Mouse (Mus musculus) gastrocnemius, adult 2 months (tissue): Measurements from ENCODE around the gene Hmox1. TPM values are rescaled to one million over a fixed set of nuclear protein-coding genes. Genes with fewer than 3 reads are reported as not detected.

Experiments
- DNase-seq: peaks from one replicate; pipeline ENCODE4 v3.0.0; 2022
- H3K27ac ChIP-seq: fragments of 200-600 bp; 2 replicates; pipeline ENCODE4 v1.8.1; 2022; ENCODE audit warnings: mild to moderate bottlenecking
- H3K4me3 ChIP-seq: fragments of 200-600 bp; 2 replicates; pipeline ENCODE4 v1.8.1; 2022; ENCODE audit warnings: mild to moderate bottlenecking, moderate library complexity
- CTCF ChIP-seq: fragments of 200-600 bp; IDR thresholded peaks from 2 replicates; pipeline ENCODE4 v1.8.1; 2022; ENCODE audit warnings: antibody characterized with exemption, mild to moderate bottlenecking, moderate library complexity
- intact Hi-C: fragments of 180-260 bp; cut with DNase I; formaldehyde crosslinking; loops from one replicate; pipeline ENCODE4 v1.15.1; 2025
- long read RNA-seq, 2 experiments: library from polyadenylated mRNA; stranded (forward); transcript quantifications; one replicate each; pipeline ENCODE4 v2.0.0; 2021
- total RNA-seq, 2 experiments: library from RNA; stranded (reverse); gene quantifications; 2 replicates each; pipeline ENCODE4 v1.2.3; 2021

The Hmox1 gene
- 1 to 10 TPM; 5.8 to 7.4 TPM for total RNA-seq
- long read RNA-seq, experiment 1 = 0 reads
- long read RNA-seq, experiment 2 = 0 reads

DNA sequence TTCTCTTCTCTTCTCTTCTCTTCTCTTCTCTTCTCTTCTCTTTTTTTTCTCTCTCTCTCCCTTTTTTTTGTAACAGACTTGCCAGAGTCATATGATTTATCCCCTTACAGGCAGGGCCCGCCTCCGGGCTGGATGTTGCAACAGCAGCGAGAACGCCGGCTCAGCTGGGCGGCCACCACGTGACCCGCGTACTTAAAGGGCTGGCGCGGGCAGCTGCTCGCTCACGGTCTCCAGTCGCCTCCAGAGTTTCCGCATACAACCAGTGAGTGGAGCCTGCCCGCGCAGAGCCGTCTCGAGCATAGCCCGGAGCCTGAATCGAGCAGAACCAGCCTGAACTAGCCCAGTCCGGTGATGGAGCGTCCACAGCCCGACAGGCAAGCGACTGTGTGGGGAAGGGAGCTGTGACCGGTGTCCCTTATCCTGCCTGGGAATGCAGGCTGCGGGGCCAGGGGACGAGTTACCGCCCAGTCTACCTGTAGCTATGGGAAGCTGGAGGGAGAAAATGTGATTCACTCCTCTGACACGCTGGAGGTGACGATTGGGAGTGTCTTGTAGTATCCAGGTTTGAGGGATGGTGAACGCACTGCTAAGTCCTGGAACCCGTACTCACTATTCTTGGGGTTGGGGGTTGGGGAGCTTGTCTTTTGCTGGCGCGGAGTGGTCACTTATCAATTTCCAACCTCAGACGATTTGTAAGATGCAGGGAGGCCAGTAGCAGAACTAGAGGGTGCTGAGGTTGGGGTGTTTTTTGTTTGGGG, at the start of gene Hmox1:
TSS of gene Hmox1 (plus strand) at position 223 of the 758 bp plus-strand sequence.
- peak; percentile 97 for DNase-seq
- Histone ChIP-seq H3K4me3 (peak within 1 kb of the TSS; percentile 92), H3K27ac (peak within 1 kb of the TSS; percentile 92)
- TF ChIP-seq CTCF = peak; percentile 15; the same call in 1 of the 2 replicates
- intact Hi-C loops = loop anchor here (5.0 kb wide), 1 partner anchor 56 kb away; no protein-coding TSS in a partner anchor

DNA sequence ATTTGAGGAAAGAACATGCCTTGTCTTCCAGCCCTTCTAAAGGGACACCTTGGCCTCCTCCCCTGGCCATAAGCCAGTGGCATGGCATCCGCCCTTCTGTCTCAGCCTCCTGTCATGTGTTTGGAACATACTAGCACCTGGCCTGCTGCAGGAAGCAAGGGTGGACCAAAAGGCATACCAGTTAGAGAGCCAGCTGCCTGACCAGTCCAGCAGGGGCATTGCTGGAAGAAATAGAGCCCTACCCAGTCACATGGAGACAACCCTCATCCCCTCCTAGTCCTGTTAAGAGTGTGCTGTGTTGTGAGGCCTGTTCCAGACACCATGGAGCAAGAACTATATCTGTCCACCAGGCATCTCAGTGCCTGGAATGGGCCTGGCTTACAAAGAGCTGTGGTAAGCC, 47.1 kb upstream of the Hmox1 start:
- Histone ChIP-seq H3K4me3 (no peak overlapping the region), H3K27ac (peak overlapping the region; percentile 69)
- no peak for TF ChIP-seq CTCF
- peak; percentile 66 for DNase-seq
- intact Hi-C loops = no loop called here

DNA sequence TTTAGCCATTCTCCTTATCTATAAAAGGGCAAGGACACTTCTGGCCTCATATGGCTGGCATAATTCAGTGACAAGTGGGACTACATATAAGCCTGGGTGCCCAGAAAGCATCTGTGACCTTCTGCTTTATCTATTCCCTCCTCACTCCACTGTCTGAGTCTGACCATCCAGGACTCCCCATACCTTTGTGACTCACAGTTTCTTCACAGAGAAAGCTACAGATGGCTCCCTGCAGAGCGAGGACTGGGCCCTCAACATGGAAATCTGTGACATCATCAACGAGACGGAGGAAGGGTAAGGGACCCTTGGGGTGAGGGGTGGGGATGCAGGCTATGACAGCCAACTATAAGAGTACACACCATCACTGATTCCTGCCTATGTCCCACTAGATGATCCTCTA, 45.6 kb upstream of the Hmox1 start:
- no peak for TF ChIP-seq CTCF
- intact Hi-C loops = no loop called here
- H3K4me3 ChIP-seq = no peak overlapping the region
- DNase-seq = no peak
- H3K27ac ChIP-seq = no peak overlapping the region

DNA sequence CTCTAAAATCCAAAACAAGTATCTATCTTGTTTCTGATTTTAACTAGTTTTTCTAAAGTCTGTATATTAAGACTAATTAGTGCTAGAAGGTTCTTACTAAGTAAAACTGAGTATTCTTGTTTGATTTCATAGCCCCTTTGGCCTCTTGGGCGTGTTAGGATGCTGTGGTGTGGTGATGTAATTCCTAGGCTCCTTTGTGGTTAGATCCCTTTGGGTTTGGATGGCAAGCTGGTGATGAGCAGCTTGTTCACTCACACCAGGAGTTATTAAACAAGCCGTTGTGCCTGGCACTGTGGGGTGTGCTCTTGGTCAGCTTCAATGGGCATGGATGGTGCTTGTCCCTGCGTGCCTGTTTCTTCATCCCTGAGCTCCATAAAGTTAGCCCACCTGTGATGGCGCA, 40.1 kb upstream of the Hmox1 start:
- no peak for TF ChIP-seq CTCF

DNA sequence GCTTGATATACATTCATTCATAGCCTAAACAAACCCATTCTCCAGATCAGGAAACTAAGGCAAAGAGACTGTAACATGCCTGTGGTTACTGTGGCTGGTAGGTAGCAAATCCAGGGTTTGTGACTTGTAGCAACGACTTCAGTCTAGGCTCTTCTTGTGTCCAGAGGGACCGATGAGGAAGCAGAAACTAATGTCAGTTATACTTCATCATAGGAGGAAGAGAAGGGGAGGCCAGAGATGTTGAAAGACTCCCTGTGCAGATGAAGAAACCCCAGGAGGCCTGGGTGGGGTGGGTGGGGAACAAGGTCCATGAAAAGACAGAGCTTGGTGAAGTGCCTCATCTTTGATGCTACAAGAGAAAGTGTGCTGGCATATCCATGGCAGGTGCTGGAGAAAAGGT, 37.7 kb upstream of the Hmox1 start:
- no peak overlapping the region for H3K27ac ChIP-seq
- H3K4me3 ChIP-seq = no peak overlapping the region
- intact Hi-C loops = no loop called here
- no peak for TF ChIP-seq CTCF
- no peak for DNase-seq

More for the DNA sequence above, 40.1 kb upstream of the Hmox1 start:
- no peak overlapping the region for H3K4me3 ChIP-seq
- intact Hi-C loops = no loop called here
- DNase-seq = no peak
- no peak overlapping the region for H3K27ac ChIP-seq

DNA sequence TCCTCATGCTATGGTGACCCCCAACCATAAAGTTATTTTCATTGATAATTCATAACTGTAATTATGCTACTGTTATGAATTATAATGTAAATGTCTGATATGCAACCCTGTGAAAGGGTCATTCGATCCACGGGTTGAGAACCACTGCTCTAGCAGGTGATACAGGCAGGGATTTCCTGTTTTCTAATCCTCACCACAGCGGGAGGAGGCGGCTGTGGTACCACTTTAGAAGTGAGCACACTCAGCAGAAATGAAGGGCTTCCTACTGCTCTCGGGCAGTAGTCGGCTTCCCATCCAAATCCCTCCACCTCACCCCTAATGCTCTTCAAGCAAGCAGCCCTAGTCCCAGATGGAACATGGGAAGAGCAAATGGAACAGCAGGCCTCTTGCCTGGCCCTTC, 33.4 kb upstream of the Hmox1 start:
- TF ChIP-seq CTCF = no peak
- intact Hi-C loops = no loop called here
- Histone ChIP-seq H3K27ac (peak overlapping the region; percentile 20; the same call in 1 of the 2 replicates), H3K4me3 (no peak overlapping the region)
- DNase-seq = peak; percentile 8

DNA sequence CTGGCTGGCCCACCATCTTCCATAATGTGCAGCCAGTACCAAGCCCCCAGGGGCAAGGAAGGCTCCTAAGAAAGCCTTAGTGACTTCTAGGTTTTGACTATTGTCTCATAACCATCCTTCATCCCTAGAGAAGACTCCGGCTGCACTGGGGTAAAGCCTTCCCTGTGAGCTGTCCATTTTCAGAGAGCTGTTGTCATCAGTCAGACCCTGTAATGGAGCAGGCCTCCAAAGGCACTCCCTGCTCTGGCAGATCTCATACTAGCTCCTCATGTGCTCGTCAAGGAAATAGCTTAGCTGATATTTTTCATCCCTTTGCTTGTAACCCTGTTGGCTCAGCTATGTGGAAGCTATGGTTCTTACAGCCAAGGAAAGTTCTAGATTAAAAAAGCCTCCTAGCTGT, 32.6 kb upstream of the Hmox1 start:
- intact Hi-C loops = no loop called here
- TF ChIP-seq CTCF = no peak
- Histone ChIP-seq H3K27ac (peak overlapping the region; percentile 48), H3K4me3 (no peak overlapping the region)
- no peak for DNase-seq

DNA sequence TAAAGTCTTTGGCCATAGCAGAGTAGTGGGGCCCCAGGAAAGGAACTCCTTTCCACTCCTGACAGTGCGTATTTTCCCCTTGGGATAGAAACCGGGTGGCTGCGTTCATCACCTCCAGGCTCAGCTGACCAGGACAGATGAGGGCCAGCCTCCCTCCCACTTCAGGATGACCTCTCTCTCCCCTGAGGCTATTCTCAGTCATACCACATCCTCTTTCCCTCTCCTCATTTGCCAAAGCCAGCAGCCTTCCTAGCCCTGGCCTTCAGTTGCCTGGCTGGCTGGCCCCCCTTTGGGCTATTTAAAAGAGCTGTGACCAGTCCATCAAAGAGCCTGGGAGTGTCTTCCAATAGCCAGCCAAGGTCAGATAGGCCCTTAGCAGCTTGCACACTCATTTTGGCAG, 30.1 kb upstream of the Hmox1 start:
- peak; percentile 68 for DNase-seq
- intact Hi-C loops = no loop called here
- no peak for TF ChIP-seq CTCF
- peak overlapping the region; percentile 76 for H3K27ac ChIP-seq
- H3K4me3 ChIP-seq = no peak overlapping the region

DNA sequence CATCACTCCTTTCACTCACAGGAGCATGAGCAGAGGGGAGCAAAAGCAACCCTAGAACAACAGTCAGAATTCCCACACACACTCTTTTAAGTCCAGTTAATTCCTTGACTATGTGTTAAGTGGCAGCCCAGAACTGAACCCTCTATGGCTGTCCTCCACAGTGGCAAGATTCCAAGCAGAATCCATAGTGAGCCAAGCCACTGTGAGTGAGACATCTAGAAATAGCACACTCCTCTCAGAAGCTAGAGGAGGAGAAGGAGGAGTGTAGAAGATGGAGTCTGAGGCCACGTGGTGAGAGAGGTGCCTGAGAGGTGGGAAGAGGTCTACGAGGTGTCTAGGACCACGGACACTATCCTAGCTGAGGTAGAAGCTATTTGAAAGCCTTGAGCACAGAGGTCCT, 28.6 kb upstream of the Hmox1 start:
- peak; percentile 53 for DNase-seq
- intact Hi-C loops = no loop called here
- TF ChIP-seq CTCF = no peak
- Histone ChIP-seq H3K4me3 (no peak overlapping the region), H3K27ac (peak overlapping the region; percentile 41)

DNA sequence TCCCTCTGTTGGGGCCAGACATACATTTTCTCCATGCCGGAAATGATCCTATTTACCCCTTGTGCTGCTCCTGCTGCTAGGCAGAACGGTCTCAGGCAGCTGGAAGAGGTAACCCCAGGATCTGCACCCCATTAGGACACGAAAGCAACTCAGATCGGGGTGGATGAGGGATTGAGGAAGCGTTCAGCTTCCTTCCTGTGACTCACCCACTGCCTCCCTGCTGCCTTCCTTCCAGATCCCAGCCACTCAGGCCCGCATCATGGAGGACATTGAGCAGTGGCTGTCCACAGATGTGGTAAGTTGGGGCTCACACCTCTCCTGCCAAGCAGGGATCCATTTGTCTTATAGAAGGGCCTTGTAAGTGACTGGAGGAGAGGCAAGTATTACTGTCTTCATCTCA, 26.1 kb upstream of the Hmox1 start:
- Histone ChIP-seq H3K4me3 (no peak overlapping the region), H3K27ac (no peak overlapping the region)
- intact Hi-C loops = no loop called here
- TF ChIP-seq CTCF = no peak
- no peak for DNase-seq

DNA sequence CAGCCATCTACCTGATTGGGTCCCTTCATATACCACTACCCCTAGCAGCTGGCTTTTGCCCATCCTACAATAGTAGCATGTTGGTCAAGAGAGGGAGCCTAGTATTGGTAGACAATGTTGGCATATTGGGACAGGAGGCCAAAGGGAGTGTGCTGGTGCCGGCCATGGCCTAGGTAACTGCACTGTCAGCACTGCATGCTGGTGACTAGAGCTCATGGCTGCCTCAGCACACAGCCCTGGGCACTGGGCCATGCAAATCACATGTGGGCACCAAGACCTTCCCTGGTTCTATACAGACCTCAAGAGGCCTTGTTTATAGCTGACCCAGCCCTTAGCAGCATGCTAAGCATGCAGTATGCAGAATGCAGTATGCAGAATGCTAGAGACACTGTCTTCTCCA, 23.1 kb upstream of the Hmox1 start:
- peak; percentile 49 for DNase-seq
- H3K4me3 ChIP-seq = no peak overlapping the region
- H3K27ac ChIP-seq = no peak overlapping the region
- TF ChIP-seq CTCF = no peak
- intact Hi-C loops = loop anchor here (5.0 kb wide), 2 partner anchors 147 to 202 kb away; no protein-coding TSS in a partner anchor

DNA sequence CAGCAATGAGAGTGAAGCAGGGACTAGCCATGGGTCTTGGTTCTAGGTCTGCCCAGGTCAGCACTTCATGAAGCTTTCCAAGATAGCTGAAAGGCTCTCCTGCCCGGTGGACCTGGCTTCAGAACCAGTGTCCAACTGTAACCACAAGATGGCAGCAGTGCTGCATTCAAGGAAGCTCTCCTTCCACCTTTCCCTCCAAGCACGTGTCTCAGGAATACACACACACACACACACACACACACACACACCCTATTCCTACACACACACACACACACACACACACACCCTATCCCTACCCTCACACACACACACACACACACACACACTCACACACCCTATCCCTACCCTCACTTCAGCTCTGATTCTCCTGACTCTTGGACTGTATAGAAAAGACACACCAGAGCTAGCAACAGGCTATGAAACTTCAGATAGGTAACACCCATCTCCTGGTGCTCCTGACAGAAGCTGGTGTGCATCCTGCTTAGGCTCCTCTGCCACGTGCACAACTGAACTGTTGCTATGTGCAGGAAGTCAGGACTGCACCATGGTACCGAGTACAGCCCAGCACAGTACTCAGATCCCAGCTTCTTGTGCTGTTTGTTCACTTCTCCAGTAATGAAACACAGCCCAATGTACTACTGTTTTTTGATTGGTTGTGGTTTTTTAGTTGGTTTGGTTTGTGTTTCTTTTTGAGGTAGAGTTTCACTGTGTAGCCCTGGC, 21.6 kb upstream of the Hmox1 start:
- no peak overlapping the region for H3K27ac ChIP-seq
- TF ChIP-seq CTCF = peak; percentile 78
- DNase-seq = peak; percentile 83
- intact Hi-C loops = loop anchor here (1.0 to 5.0 kb wide), 3 partner anchors 37 to 201 kb away; no protein-coding TSS in a partner anchor
- no peak overlapping the region for H3K4me3 ChIP-seq

DNA sequence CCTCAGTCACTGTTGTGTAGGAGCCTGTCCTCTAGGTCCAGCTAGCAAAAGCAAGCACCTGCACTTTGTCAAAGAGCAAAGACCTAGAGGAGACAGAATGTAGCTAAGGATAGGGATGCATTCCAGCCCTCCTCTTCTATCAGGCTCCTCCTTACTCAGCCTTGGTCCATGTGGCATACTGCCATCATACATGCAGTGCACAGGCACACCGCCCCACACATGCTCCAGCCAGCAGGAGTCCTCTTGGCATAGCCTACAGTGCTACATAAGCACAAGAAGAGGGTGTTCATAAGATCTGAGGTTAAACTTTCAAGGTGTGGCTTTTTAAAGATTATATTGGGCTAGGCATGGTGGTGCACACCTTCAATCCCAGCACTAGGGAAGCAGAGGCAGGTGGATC, 18.5 kb upstream of the Hmox1 start:
- DNase-seq = no peak
- H3K27ac ChIP-seq = no peak overlapping the region
- no peak overlapping the region for H3K4me3 ChIP-seq
- no peak for TF ChIP-seq CTCF
- intact Hi-C loops = loop anchor here (5.0 kb wide), 2 partner anchors 142 to 197 kb away; no protein-coding TSS in a partner anchor
